Mouse (Mus musculus) kidney, embryonic 14.5 days (tissue): ENCODE measurements around the gene Ric8b. TPM values are rescaled to one million over a fixed set of nuclear protein-coding genes. Genes with fewer than 3 reads are reported as not detected.

ENCODE experiments used
- ATAC-seq: fragments of 200-750 bp; cut with Nextera tagmentation; 2 replicates; pipeline ENCODE4 v1.8.0; 2017; ENCODE audit warnings: moderate number of reproducible peaks, mild to moderate bottlenecking, moderate TSS enrichment, moderate library complexity; ENCODE audit not compliant: low FRiP score, low TSS enrichment
- H3K27ac ChIP-seq: fragments of 300-500 bp; sonication (generic); 2 replicates; pipeline ENCODE4 v1.5.1; 2014; ENCODE audit warnings: low read depth, mild to moderate bottlenecking, low read length, moderate library complexity, mixed read lengths
- H3K27me3 ChIP-seq: fragments of 300-500 bp; sonication (generic); 2 replicates; pipeline ENCODE4 v1.6.1; 2014; ENCODE audit warnings: mild to moderate bottlenecking, low read length; ENCODE audit not compliant: control insufficient read depth, insufficient read depth
- H3K36me3 ChIP-seq: fragments of 300-500 bp; sonication (generic); 2 replicates; pipeline ENCODE4 v1.6.1; 2014; ENCODE audit warnings: low read length, mixed read lengths; ENCODE audit not compliant: control insufficient read depth, insufficient read depth
- H3K4me1 ChIP-seq: fragments of 300-500 bp; sonication (generic); 2 replicates; pipeline ENCODE4 v1.6.1; 2014; ENCODE audit warnings: low read length, mixed read lengths; ENCODE audit not compliant: control insufficient read depth, insufficient read depth
- H3K4me2 ChIP-seq: fragments of 300-500 bp; sonication (generic); replicated peaks from 2 replicates; pipeline ENCODE4 v1.6.1; 2014; ENCODE audit warnings: low read depth, mild to moderate bottlenecking, low read length
- H3K4me3 ChIP-seq: fragments of 300-500 bp; sonication (generic); 2 replicates; pipeline ENCODE4 v1.5.1; 2014; ENCODE audit warnings: mild to moderate bottlenecking, low read length
- H3K9ac ChIP-seq: fragments of 300-500 bp; sonication (generic); 2 replicates; pipeline ENCODE4 v1.6.1; 2014; ENCODE audit warnings: low read depth, mild to moderate bottlenecking, low read length, moderate library complexity
- H3K9me3 ChIP-seq: fragments of 300-500 bp; sonication (generic); 2 replicates; pipeline ENCODE4 v1.6.1; 2016; ENCODE audit warnings: low read length; ENCODE audit not compliant: control insufficient read depth
- WGBS: fragments of 180-500 bp; shearing (Covaris S2); extraction: QIAGEN DNeasy Blood & Tissue Kit; methylation state at CpG from one replicate; pipeline ENCODE4 v1.1.7; 2014; 5-methylcytosine and 5-hydroxymethylcytosine counted together
- polyA plus RNA-seq: library from polyadenylated mRNA; unstranded; fragments of >200 nt; fragmentation: Nextera tagmentation; extraction: Ambion mirVana; gene quantifications from 2 replicates; pipeline ENCODE4 v1.2.1, GENCODE M21; 2014

The Ric8b gene
- polyA plus RNA-seq, 1 experiment from 2014 or later = 19.3 TPM

DNA sequence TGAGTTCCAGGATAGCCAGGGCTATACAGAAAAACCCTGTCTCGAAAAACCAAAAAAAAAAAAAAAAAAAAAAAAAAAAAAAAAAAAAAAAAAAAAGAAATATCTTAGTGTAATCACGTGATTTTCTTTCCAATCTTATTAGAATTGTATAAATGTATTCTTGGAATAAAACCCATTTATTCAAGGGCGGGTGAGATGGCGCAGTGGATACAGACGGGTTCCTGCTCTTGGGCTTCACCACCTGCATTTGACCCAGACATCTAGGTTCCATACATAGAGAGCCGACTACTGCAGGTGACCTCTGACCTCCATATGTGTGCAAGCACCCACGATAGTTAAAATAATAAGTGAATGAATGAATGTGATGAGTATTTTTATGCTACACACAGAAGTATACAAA lies 65.3 kb downstream of the Ric8b start:
- Histone ChIP-seq H3K4me1 (peaks cover 4% of the 10 kb centered on the region; the same call in 1 of the 2 replicates), H3K9me3 (no peaks in the 10 kb centered on the region), H3K9ac (no peak overlapping the region), H3K4me2 (no peak overlapping the region), H3K4me3 (no peak overlapping the region), H3K27me3 (no peaks in the 10 kb centered on the region), H3K27ac (no peak overlapping the region), H3K36me3 (peaks cover 36% of the 10 kb centered on the region)
- WGBS = 92% methylated on average over 7 of the region's 7 CpGs
- ATAC-seq = no peak

DNA sequence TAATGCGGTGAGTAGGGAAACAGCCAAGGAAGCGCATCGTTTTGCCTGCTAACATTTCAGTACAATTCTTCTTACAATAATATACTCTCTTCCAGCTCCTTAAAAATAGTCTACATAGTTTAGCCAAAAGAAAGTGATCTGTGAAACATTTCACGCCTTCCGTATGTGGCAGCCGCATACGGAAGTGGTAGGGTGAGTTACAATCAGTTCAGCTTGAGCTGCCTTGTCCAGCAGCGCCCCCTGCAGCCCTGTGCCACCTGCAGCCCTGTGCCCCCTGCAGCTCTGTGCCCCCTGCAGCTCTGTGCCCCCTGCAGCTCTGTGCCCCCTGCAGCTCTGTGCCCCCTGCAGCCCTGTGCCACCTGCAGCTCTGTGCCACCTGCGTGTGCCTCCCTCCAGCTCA lies 68.5 kb downstream of the Ric8b start:
- H3K9ac ChIP-seq = no peak overlapping the region
- H3K4me3 ChIP-seq = no peak overlapping the region
- peaks cover 25% of the 10 kb centered on the region; the same call in 1 of the 2 replicates for H3K36me3 ChIP-seq
- no peaks in the 10 kb centered on the region for H3K9me3 ChIP-seq
- no peak for ATAC-seq
- WGBS = 79% methylated on average over 9 of the region's 9 CpGs
- no peak overlapping the region for H3K4me2 ChIP-seq
- no peak overlapping the region for H3K27ac ChIP-seq
- H3K4me1 ChIP-seq = peaks cover 8% of the 10 kb centered on the region
- H3K27me3 ChIP-seq = no peaks in the 10 kb centered on the region

DNA sequence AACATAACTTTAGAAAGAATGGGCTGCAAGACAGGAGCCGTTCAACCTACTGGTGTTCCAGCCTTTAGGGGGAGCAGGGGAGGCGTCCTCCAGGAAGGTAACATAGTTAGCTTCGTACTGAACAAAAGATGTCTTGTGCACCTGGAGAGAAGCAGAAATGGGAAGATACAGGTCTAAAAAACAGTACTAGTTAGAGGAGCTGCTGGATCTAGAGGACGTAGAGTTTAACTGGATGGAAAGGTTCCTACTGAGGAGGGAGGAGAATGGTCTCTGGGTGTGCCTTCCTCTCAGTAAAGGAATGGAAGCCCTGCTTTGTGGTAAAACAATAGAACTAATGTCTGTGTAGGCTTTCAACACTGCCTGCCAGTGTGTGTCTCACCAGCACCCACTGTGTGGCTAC lies 70.2 kb downstream of the Ric8b start:
- Histone ChIP-seq H3K4me3 (no peak overlapping the region), H3K27ac (no peak overlapping the region), H3K9me3 (no peaks in the 10 kb centered on the region), H3K4me1 (peaks cover 8% of the 10 kb centered on the region), H3K36me3 (peaks cover 25% of the 10 kb centered on the region), H3K9ac (no peak overlapping the region), H3K4me2 (no peak overlapping the region), H3K27me3 (no peaks in the 10 kb centered on the region)
- ATAC-seq = no peak
- WGBS = 82% methylated on average over 4 of the region's 4 CpGs

DNA sequence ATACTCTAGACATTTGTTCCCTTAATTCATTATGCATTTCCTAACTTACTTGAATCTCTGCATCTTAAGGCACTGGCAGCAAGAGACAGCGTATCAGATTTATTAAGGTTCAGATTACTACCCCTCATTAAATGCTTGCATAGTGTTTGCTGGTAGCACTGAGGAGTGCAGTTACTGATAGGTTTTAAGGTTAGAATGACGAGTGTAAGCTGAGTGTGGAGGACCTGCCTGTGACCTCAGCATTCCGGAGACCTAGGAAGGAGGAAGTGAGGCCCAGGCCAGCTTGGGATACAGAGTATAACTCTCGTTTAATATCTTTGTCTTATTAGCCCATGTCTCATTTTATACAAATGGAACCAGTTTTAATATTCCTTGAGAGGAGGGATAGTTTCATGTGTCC lies 71.2 kb downstream of the Ric8b start:
- H3K36me3 ChIP-seq = peaks cover 19% of the 10 kb centered on the region

DNA sequence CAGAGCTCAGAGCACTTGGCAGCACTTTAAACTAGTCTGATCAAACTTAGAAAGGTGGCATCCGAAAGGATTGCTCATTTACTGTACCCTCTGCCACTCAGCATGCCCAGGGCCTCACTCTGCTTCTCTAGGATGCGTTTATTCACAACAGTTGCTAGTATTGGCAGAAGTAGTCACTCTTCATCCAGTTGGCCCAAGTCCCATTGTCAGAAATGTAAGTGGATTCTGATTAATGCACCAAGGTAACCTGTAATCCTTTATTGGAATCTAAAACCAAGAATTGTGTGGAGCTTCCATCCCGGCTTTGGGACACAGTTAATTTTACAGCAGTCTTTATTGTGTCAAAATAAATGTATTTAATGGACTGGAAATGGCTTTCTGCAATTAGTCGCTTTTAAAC lies 76.9 kb downstream of the Ric8b start:
- Histone ChIP-seq H3K27me3 (no peaks in the 10 kb centered on the region), H3K4me2 (no peak overlapping the region), H3K36me3 (peaks cover 25% of the 10 kb centered on the region), H3K27ac (no peak overlapping the region), H3K4me3 (no peak overlapping the region), H3K9me3 (no peaks in the 10 kb centered on the region), H3K4me1 (no peaks in the 10 kb centered on the region), H3K9ac (no peak overlapping the region)
- ATAC-seq = no peak
- 81% methylated on average over 4 of the region's 4 CpGs for WGBS

More for the DNA sequence above, 71.2 kb downstream of the Ric8b start:
- no peak overlapping the region for H3K9ac ChIP-seq
- 0 out of 2 replicates have a peak, but pooled peaks have one; percentile 57 for ATAC-seq
- no peaks in the 10 kb centered on the region for H3K9me3 ChIP-seq
- no peak overlapping the region for H3K4me2 ChIP-seq
- H3K4me3 ChIP-seq = no peak overlapping the region
- no peaks in the 10 kb centered on the region for H3K27me3 ChIP-seq
- WGBS = 24% methylated on average over 4 of the region's 4 CpGs
- H3K27ac ChIP-seq = no peak overlapping the region
- H3K4me1 ChIP-seq = peaks cover 8% of the 10 kb centered on the region

DNA sequence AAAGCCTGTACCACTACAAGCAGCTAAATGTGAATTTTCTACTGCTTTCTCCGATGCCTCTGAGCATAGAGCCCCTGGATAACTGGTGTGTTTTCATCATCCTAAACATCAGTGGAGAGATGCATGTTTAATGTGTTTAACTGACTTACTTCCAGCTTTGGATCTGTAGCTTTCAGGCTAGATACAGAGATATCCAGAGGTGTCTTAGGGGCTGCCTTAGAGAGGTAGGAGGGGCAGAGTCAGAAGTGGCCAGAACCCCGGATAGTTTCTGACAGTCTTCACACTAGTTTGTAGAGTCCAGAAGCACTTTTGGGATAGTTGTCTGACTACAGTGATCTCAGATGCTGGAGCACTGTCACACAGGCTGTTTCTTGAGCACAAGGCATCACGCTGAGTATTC lies 77.6 kb downstream of the Ric8b start:
- WGBS = 90% methylated on average over 3 of the region's 3 CpGs
- no peak for ATAC-seq

DNA sequence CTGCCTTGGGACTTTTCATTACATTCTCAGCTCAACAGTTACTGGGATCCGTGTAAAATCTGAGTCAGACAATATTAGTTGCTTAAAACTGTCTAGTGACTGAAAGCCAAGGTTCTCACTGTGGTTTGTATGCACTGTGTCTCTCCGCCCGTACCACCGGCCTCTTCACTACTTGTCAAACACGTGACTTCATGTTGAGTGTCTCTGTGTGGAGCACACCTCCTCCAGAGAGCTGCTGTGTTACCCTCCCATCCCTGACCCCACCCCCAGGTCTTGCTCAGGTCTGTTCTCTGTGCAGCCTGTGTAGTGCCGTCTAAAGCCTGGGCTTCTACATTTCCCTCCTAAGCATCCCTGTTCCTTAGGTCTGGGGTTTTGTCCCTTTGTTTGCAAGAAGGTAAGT lies 79.0 kb downstream of the Ric8b start:
- WGBS = 86% methylated on average over 6 of the region's 6 CpGs
- Histone ChIP-seq H3K9me3 (no peaks in the 10 kb centered on the region), H3K27ac (no peak overlapping the region), H3K36me3 (peaks cover 22% of the 10 kb centered on the region), H3K4me2 (no peak overlapping the region), H3K9ac (no peak overlapping the region), H3K27me3 (no peaks in the 10 kb centered on the region), H3K4me1 (no peaks in the 10 kb centered on the region), H3K4me3 (no peak overlapping the region)
- no peak for ATAC-seq

More for the DNA sequence above, 77.6 kb downstream of the Ric8b start:
- H3K9me3 ChIP-seq = no peaks in the 10 kb centered on the region
- no peak overlapping the region for H3K4me3 ChIP-seq
- H3K4me1 ChIP-seq = no peaks in the 10 kb centered on the region
- H3K36me3 ChIP-seq = peaks cover 25% of the 10 kb centered on the region
- H3K27ac ChIP-seq = no peak overlapping the region
- no peak overlapping the region for H3K4me2 ChIP-seq
- H3K27me3 ChIP-seq = no peaks in the 10 kb centered on the region
- no peak overlapping the region for H3K9ac ChIP-seq

DNA sequence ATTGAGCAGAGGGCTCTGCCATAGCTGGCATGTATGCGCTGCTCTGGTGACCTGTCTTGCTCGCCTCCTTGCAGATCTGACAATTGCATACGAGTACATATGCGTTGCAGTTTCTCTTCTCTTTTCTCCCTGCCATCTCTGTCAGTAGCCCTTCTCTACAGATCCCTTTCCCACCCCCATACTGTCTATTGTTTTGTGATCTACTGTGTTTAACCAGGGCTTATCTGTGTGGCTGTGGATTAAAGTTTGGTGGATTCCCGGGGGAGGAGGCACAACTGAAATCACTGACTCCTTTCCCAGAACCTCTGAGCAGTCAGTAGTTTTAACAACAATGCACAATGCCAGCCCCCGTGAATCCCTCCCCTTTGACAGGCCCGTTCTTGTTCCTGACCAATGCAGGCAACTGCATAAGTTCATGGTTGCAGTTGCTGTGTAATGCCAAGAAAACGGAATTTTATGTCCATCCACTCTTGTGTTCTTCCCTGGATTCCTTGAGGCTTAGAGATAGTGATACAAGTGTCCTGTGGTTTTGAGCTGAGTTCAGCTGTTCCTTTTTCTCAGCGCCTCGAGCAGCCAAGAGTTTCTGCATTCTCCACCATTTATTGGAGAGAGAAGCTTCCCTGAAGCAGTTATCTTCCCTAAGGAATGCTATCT lies 80.3 kb downstream of the Ric8b start:
- Histone ChIP-seq H3K4me3 (no peak overlapping the region), H3K4me2 (no peak overlapping the region), H3K36me3 (peaks cover 16% of the 10 kb centered on the region; the same call in 1 of the 2 replicates), H3K4me1 (no peaks in the 10 kb centered on the region), H3K27me3 (no peaks in the 10 kb centered on the region), H3K27ac (no peak overlapping the region), H3K9me3 (no peaks in the 10 kb centered on the region), H3K9ac (no peak overlapping the region)
- no peak for ATAC-seq
- WGBS = 75% methylated on average over 10 of the region's 10 CpGs

DNA sequence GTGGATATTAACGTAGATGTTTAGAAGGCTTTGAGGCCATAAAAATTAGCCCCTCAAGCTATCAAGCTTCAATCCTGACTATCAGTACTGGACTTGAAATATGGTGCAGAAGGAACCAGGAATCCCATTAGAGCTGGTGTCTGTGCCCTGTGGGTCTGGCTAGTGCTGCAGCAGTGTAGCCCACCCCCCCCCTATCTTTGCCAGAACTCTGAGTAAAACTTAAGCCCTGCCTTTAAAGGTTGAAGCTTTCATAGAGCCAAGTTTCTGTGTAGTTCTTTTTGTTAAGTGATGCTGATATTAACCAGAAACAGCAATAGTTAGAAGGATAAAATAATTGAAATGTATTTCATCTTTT lies 80.8 kb downstream of the Ric8b start:
- Histone ChIP-seq H3K9ac (no peak overlapping the region), H3K9me3 (no peaks in the 10 kb centered on the region), H3K4me2 (no peak overlapping the region), H3K27me3 (no peaks in the 10 kb centered on the region), H3K36me3 (peaks cover 16% of the 10 kb centered on the region; the same call in 1 of the 2 replicates), H3K4me1 (no peaks in the 10 kb centered on the region), H3K4me3 (no peak overlapping the region), H3K27ac (no peak overlapping the region)
- no peak for ATAC-seq
- 91% methylated on average over 1 of the region's 1 CpGs for WGBS
